Mouse (Mus musculus) heart, postnatal 0 days (tissue): Measurements from ENCODE around the gene Spata46. TPM values are rescaled to one million over a fixed set of nuclear protein-coding genes. Genes with fewer than 3 reads are reported as not detected.
A peak's percentile ranks its signal among the peaks of the same experiment; 100 is the strongest.

Experiments
- ATAC-seq: fragments of 200-750 bp; cut with Nextera tagmentation; 2 replicates; pipeline ENCODE4 v1.8.0; 2017; ENCODE audit warnings: low read depth, moderate number of reproducible peaks, moderate library complexity; ENCODE audit not compliant: insufficient read depth
- DNase-seq: peaks from one replicate; pipeline ENCODE4 v3.0.0-alpha.2; 2016; ENCODE audit warnings: low spot score
- H3K27ac ChIP-seq: fragments of 300-500 bp; sonication (generic); 2 replicates; pipeline ENCODE4 v1.5.1; 2014; ENCODE audit warnings: low read depth, mild to moderate bottlenecking
- H3K27me3 ChIP-seq: fragments of 300-500 bp; sonication (generic); 2 replicates; pipeline ENCODE4 v1.6.1; 2014; ENCODE audit warnings: low read length, mixed read lengths; ENCODE audit not compliant: control insufficient read depth, insufficient read depth
- H3K36me3 ChIP-seq: fragments of 300-500 bp; sonication (generic); replicated peaks from 2 replicates; pipeline ENCODE4 v1.6.1; 2014; ENCODE audit warnings: low read length, mixed read lengths; ENCODE audit not compliant: control insufficient read depth, insufficient read depth
- H3K4me1 ChIP-seq: fragments of 300-500 bp; sonication (generic); 2 replicates; pipeline ENCODE4 v1.6.1; 2014; ENCODE audit warnings: antibody characterized with exemption; ENCODE audit not compliant: control insufficient read depth, insufficient read depth
- H3K4me2 ChIP-seq: fragments of 300-500 bp; sonication (generic); 2 replicates; pipeline ENCODE4 v1.6.1; 2014; ENCODE audit warnings: low read depth, mild to moderate bottlenecking, low read length, moderate library complexity
- H3K4me3 ChIP-seq: fragments of 300-500 bp; sonication (generic); 2 replicates; pipeline ENCODE4 v1.5.1; 2014; ENCODE audit warnings: low read depth, low read length
- H3K9ac ChIP-seq: fragments of 300-500 bp; sonication (generic); replicated peaks from 2 replicates; pipeline ENCODE4 v1.6.1; 2014; ENCODE audit warnings: low read depth, low read length, mixed read lengths
- H3K9me3 ChIP-seq: fragments of 300-500 bp; sonication (generic); replicated peaks from 2 replicates; pipeline ENCODE4 v1.6.1; 2016; ENCODE audit warnings: low read length; ENCODE audit not compliant: control insufficient read depth
- CTCF ChIP-seq: IDR thresholded peaks from 2 replicates; pipeline ENCODE4 v1.5.1; 2016; ENCODE audit warnings: antibody characterized with exemption, control low read depth, low read depth
- EP300 ChIP-seq: IDR thresholded peaks from 2 replicates; pipeline ENCODE4 v1.6.1; 2016; ENCODE audit warnings: antibody characterized with exemption, low read depth
- WGBS: fragments of 180-500 bp; shearing (Covaris S2); extraction: QIAGEN DNeasy Blood & Tissue Kit; methylation state at CpG from one replicate; pipeline ENCODE4 v1.1.7; 2014; 5-methylcytosine and 5-hydroxymethylcytosine counted together
- polyA plus RNA-seq: library from polyadenylated mRNA; unstranded; fragments of >200 nt; fragmentation: Nextera tagmentation; extraction: Ambion mirVana; gene quantifications from 2 replicates; pipeline ENCODE4 v1.2.1, GENCODE M21; 2015
- total RNA-seq: library from RNA; depleted of rRNA; stranded (reverse); fragments of >200 nt; gene quantifications from 2 replicates; pipeline ENCODE4 v1.2.3, GENCODE M21; 2014; ENCODE audit warnings: low replicate concordance; rRNA removed

Gene Spata46
- total and polyA plus RNA-seq, 2 experiments from 2014 or later, result 0.41 TPM; not detected in 1

DNA sequence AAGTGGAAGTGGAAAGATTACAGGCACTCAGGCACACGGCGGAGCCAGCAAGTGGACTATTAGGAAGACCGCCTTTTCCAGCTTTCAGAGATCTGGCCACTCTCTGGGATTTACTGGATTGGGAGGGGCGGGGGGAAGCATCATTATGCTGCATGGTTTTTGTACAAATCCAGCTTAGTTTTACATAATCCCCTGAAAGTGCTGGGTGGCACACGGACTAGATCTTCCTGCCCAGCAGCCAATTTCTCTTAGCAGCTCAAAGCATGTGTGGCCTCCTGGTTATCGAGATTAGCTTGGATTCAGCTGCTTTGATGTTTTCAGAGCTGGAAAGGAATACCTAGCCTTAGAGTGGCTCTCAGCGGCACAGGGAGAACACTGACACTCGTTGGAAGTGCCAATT lies 34.5 kb downstream of the Spata46 start:
- Histone ChIP-seq H3K4me2 (no peak overlapping the region), H3K36me3 (no peaks in the 10 kb centered on the region), H3K4me1 (no peaks in the 10 kb centered on the region), H3K9me3 (no peaks in the 10 kb centered on the region), H3K27ac (no peak overlapping the region), H3K27me3 (no peaks in the 10 kb centered on the region), H3K9ac (no peak overlapping the region), H3K4me3 (no peak overlapping the region)
- no peak for ATAC-seq
- WGBS, result 61% methylated on average over 8 of the region's 8 CpGs
- no peak for TF ChIP-seq EP300
- DNase-seq, result no peak

DNA sequence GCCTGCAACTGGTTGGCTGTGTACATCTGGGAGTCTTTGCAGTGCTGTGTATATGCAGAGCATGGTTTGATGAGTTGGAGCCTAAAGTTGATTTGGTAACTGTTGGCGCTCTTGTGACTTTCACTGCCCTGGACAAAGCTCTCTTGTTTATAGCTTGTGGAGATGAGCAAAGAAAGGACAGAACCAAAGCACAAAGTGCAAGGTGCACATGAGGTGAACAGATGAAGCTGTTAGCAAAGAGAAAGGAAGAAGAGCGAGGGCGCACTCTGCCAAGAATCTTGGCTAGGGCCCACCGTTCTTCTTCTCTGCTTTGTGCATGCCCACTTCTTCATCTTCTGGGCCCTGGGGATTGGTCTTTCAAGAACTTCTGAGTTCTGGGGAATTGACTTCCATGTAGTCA lies 35.3 kb downstream of the Spata46 start:
- no peaks in the 10 kb centered on the region for H3K4me1 ChIP-seq
- 96% methylated on average over 4 of the region's 4 CpGs for WGBS
- ATAC-seq, result no peak

DNA sequence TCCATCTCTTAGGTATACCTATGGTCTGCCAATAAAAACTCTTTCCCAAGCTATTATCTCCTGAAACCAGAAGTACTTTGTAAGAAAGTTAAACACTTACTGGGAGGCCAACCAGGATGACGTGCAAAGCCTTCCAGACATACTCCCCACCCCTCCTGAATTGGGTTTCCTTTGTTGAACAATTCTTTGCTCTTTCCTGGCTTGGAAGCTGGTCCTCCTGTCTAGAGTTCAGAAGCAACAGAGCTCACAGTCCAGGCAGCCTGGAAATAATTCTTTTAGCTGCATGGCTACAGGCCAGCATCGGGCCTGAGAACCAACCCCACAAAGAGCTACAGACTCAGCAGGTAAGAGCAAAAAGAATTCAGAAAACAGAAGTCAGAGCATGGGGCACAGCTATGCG lies 37.7 kb downstream of the Spata46 start:
- Histone ChIP-seq H3K36me3 (no peaks in the 10 kb centered on the region), H3K9me3 (no peaks in the 10 kb centered on the region), H3K4me3 (no peak overlapping the region), H3K9ac (no peak overlapping the region), H3K4me1 (no peaks in the 10 kb centered on the region), H3K27ac (no peak overlapping the region), H3K4me2 (no peak overlapping the region), H3K27me3 (no peaks in the 10 kb centered on the region)
- TF ChIP-seq EP300, result no peak
- TF ChIP-seq CTCF, result no peak
- DNase-seq (peak; percentile 36), ATAC-seq (no peak)
- 53% methylated on average over 3 of the region's 3 CpGs for WGBS

More for the DNA sequence above, 35.3 kb downstream of the Spata46 start:
- no peak overlapping the region for H3K4me3 ChIP-seq
- DNase-seq, result no peak
- no peak overlapping the region for H3K4me2 ChIP-seq
- no peaks in the 10 kb centered on the region for H3K9me3 ChIP-seq
- H3K36me3 ChIP-seq, result no peaks in the 10 kb centered on the region
- no peaks in the 10 kb centered on the region for H3K27me3 ChIP-seq
- no peak overlapping the region for H3K27ac ChIP-seq
- H3K9ac ChIP-seq, result no peak overlapping the region
- TF ChIP-seq EP300, result no peak
- no peak for TF ChIP-seq CTCF

DNA sequence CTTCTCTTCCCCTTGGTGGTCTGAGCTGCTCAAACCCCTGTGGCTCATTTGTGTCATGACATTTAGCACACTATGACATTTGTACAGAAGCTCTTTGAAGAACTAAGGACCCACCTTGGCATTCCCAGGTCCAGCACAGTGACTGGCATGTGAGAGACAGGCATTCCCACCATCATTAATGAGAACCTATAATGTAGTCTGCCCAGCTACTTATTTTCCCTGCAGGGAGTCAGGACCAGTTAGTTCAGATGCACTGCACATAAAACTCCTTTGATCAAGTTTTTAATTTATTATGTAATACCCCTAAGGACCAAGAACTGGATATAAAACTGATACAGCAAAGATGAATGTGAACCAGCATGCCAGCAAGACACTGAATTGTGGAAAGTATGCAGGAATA lies 42.5 kb downstream of the Spata46 start:
- ATAC-seq (no peak), DNase-seq (no peak)
- Histone ChIP-seq H3K9me3 (no peaks in the 10 kb centered on the region), H3K36me3 (no peaks in the 10 kb centered on the region), H3K27ac (no peak overlapping the region), H3K4me2 (no peak overlapping the region), H3K4me3 (no peak overlapping the region), H3K4me1 (no peaks in the 10 kb centered on the region), H3K27me3 (no peaks in the 10 kb centered on the region), H3K9ac (no peak overlapping the region)
- TF ChIP-seq CTCF (no peak), EP300 (no peak)

DNA sequence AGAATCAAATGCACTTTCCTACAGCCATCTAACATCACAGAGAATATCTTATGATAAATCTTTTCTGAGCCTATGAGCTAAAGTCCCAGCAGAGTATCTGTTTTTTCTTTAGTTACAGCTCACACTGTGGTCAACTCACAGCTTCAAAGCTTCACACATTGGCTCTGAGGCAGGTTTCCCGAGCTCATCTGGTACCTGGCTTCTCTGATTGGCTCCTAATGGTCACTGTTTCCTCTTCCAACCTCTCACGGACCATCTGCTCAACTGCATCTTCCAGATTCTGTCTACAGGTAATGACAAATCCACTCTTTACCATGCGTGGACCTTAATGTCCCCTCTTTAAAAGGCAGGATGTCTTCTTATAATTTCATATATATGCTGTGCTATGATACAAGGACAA lies 44.7 kb downstream of the Spata46 start:
- Histone ChIP-seq H3K4me2 (no peak overlapping the region), H3K27me3 (no peaks in the 10 kb centered on the region), H3K36me3 (no peaks in the 10 kb centered on the region), H3K4me3 (no peak overlapping the region), H3K9ac (no peak overlapping the region), H3K9me3 (no peaks in the 10 kb centered on the region), H3K4me1 (no peaks in the 10 kb centered on the region), H3K27ac (no peak overlapping the region)
- ATAC-seq (no peak), DNase-seq (no peak)
- no peak for TF ChIP-seq CTCF
- TF ChIP-seq EP300, result no peak
- WGBS, result 75% methylated on average over 3 of the region's 3 CpGs

DNA sequence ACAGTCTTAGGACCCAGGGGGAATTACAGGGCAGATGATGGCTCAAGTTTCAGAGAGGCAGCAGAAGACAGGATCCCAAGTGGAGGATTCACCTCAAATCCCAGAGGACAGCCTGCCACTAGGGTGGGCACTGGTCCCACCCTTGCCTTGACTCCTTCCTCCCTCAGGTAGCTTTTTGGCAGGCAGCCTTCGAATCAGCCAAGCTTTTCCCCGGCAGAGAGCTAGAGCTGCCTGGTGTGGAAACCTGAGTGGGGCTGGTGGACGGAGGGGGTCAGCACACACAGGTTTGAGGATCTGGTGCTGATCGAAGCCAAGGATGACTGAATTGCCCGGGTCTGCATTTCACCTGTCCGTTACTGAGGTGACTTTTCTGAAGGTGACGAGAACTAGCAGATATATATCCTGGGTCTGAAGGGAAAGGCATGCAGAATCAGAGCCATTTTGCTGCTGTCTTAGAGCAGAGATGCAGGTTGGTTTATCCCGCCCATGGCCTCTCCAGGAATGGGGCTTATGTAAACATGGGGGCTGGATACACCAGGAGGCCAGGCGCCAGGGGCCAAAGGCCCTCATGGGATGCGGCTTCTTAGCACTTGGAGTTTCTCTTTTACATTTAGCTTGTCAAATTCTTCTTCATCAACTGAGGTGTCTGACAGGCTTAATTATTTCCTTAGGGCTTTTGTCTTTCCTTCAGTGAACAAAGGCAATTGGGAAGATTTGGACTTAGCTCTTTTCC lies 51.7 kb downstream of the Spata46 start:
- no peak overlapping the region for H3K9ac ChIP-seq
- H3K4me2 ChIP-seq, result no peak overlapping the region
- no peak for DNase-seq
- no peak for TF ChIP-seq EP300
- no peak for TF ChIP-seq CTCF
- H3K27me3 ChIP-seq, result no peaks in the 10 kb centered on the region
- 69% methylated on average over 10 of the region's 10 CpGs for WGBS
- no peak overlapping the region for H3K4me3 ChIP-seq
- no peak for ATAC-seq
- H3K27ac ChIP-seq, result no peak overlapping the region
- H3K4me1 ChIP-seq, result 0 out of 2 replicates have a peak, but pooled peaks cover 3% of the 10 kb centered on the region
- H3K36me3 ChIP-seq, result no peaks in the 10 kb centered on the region
- H3K9me3 ChIP-seq, result no peaks in the 10 kb centered on the region

Other genes starting within 250 kb of the Spata46 start
- 5.0 and 11.2 TPM in 2 replicates for gene Ddr2, start 198.0 kb upstream of the Spata46 start, total RNA-seq
- 6.8 and 7.2 TPM in 2 replicates for gene Ddr2, start 198.0 kb upstream of the Spata46 start, polyA plus RNA-seq
- gene Uap1, start 133.8 kb upstream of the Spata46 start, total RNA-seq, result 23.0 and 26.1 TPM in 2 replicates
- gene Uap1, start 133.8 kb upstream of the Spata46 start, polyA plus RNA-seq, result 40.2 and 42.3 TPM in 2 replicates
- gene Uhmk1, start 93.4 kb upstream of the Spata46 start, total RNA-seq, result 10.4 and 11.2 TPM in 2 replicates
- gene Uhmk1, start 93.4 kb upstream of the Spata46 start, polyA plus RNA-seq, result 2.1 and 2.6 TPM in 2 replicates
- not detected in 2 replicates for gene Sh2d1b2, start 76.1 kb upstream of the Spata46 start, total RNA-seq
- gene Sh2d1b2, start 76.1 kb upstream of the Spata46 start, polyA plus RNA-seq, result not detected in 2 replicates
- gene Sh2d1b1, start 31.5 kb upstream of the Spata46 start, total RNA-seq, result not detected in 2 replicates
- 0.08 and 0.12 TPM in 2 replicates for gene Sh2d1b1, start 31.5 kb upstream of the Spata46 start, polyA plus RNA-seq
- gene Gm7694, start 2.5 kb upstream of the Spata46 start, total RNA-seq, result 3.9 and 7.0 TPM in 2 replicates
- gene Gm7694, start 2.5 kb upstream of the Spata46 start, polyA plus RNA-seq, result 2.3 and 2.9 TPM in 2 replicates